Mouse (Mus musculus) kidney, postnatal 36 days (tissue): ENCODE results near the gene Filip1l.
"Not testable (repeated sequence)": the region's sequence is repeated elsewhere in the genome, so short reads cannot be mapped to it uniquely, and the experiment has no call there.

ENCODE experiments used
- DNase-seq, 2 experiments: peaks; one replicate each; pipeline ENCODE4 v3.0.0; 2021 to 2022; ENCODE audit warnings: mixed read lengths in 2 of 2

Filip1l gene

DNA sequence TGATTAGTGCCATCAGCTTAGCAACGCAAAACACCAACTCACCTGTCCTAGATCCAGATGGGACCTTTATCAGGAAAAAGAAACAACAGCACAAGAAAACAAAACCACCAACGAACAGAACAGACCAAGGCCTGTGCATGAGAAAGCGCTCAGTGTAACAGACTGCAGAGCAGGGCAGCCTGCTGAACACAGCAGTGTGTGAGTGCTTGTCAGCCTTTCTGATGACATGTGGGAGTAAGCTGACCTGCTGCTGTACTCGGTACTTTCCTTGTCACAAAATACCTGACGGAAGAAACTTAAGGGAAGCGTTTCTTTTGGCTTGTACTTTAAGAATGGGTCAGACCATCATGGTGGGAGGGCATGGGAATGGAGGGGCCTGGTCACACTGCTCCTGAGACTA is 3.6 kb downstream of the Filip1l start:
- no peak for DNase-seq

DNA sequence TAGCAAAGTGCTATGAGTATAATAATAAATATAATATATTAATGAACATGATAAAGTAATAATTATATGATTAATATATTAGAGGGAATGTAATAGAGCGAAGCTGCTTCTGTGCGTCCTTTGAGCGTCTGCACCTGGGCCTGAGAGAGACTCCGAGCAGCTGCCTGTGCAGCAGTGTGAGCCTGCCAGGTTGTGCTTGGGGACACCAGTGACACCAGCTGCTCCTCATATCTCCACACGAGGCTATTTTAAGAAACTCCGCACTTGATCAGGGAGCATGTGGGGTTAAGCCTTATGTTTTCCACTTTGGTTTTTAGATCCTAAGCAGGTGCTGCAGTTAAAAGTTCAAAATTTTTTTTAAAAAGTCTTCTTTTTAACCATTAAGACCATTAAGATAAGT is 4.1 kb downstream of the Filip1l start:
- DNase-seq: no peak

- no peak for DNase-seq
Measured at GRCm38 (mm10) chr16:57359251-57359650, 6.4 kb downstream of the Filip1l start.

GRCm38 (mm10) chr16:57360785-57361184 is 7.9 kb downstream of the Filip1l start:
- DNase-seq: no peak

- DNase-seq: peak; percentile 54 to 64
Measured at GRCm38 (mm10) chr16:57362679-57363401, 9.9 kb downstream of the Filip1l start.

GRCm38 (mm10) chr16:57364498-57364897 is 11.6 kb downstream of the Filip1l start:
- DNase-seq: no peak

GRCm38 (mm10) chr16:57366141-57366540 is 13.2 kb downstream of the Filip1l start:
- DNase-seq: no peak

- DNase-seq: no peak
Measured at GRCm38 (mm10) chr16:57366941-57367694, 14.2 kb downstream of the Filip1l start.

DNA sequence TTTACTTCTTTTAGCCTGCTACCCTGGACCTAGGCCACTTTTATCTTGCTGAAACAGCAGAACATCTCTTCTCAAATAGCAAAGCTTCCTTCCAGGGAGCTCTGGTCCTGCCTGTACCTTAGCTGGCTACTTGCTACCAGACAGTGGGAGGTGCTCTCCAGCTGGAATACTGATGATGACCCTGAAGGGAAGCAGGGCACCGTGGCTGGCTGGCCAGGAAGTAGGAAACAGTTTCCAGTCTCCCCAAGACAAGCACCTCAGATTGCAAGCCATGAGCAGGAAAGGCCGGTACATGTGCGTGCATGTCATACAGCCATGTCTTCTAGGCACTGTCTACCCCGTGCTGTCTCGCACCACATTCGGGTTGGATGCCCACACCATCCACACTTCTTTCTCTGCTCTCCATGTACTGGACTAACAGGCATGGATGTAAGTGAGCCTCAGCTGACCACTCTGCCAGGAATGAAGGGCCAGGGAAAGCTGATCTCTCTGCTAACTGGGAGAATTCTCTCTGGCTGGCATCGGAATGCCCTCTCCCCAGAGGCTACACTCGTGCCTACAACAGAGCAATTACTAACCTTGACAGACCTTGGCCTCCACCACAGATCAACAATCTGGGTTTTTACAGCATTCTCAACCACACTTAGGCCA is 17.1 kb downstream of the Filip1l start:
- peak; percentile 50 to 51 for DNase-seq

DNA sequence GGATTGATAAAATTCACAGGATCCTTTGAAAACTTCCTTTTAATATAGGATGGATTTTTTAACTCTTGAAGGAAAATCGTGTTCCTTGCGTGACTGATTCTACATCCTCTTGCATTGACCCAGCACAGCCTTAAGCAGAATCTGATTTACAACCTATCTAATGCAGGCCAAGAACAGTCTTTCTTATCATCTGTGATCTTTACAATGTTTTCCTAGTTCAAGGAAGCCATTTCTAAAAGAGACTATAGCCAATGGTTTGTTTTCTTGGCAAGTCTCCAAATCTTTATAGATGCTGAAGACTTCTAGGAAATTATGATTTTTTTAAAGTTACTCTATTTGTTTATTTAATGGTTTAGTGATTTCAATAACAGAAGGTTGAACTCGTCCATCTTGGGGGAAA is 19.3 kb downstream of the Filip1l start:
- no peak for DNase-seq

- DNase-seq: no peak
Measured at GRCm38 (mm10) chr16:57375248-57375837, 22.4 kb downstream of the Filip1l start.

GRCm38 (mm10) chr16:57378631-57379330 is 25.9 kb downstream of the Filip1l start:
- DNase-seq: no peak

GRCm38 (mm10) chr16:57383266-57383971 is 30.5 kb downstream of the Filip1l start:
- no peak for DNase-seq

- DNase-seq: no peak
Measured at GRCm38 (mm10) chr16:57384274-57384673, 31.4 kb downstream of the Filip1l start.

DNA sequence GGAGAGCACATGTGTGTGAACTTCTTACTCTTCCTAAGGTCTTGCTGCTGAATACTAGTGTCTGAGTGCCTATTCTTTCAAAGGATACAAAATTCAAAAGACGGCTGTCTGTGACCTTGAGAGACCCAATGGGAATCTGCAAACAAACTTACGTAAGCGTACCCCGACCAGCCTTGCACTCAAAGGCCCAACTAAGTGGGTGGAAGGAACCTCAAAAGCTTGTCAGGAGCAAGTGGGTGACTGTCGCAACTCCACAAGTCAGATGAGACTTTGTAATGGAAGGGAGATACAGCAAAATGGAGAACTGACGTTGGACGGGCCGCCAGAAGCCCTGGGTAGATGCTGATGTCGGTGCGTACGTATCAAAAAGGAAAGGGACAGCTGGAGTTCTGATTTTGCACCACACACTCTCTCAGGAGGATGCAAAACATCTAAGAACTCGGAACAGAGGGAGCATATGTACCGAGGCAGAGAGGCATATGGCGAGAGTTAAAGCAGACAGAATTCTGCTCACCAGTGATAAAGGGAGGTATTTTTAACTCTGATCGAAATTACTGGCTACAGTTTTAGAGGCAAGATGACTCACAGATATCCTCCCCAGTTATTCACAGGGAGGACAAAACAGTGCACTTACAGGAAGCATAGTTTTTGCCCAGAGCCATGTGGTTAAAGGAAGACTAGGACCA is 36.8 kb downstream of the Filip1l start:
- no peak for DNase-seq

DNA sequence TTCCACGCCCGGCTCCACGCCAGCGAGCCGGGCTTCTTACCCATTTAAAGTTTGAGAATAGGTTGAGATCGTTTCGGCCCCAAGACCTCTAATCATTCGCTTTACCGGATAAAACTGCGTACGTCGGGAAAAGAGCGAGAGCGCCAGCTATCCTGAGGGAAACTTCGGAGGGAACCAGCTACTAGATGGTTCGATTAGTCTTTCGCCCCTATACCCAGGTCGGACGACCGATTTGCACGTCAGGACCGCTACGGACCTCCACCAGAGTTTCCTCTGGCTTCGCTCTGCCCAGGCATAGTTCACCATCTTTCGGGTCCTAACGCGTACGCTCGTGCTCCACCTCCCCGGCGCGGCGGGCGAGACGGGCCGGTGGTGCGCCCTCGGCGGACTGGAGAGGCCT is 38.3 kb downstream of the Filip1l start:
- not testable (repeated sequence) for DNase-seq

- no peak for DNase-seq
Measured at GRCm38 (mm10) chr16:57392461-57392860, 39.6 kb downstream of the Filip1l start.

DNA sequence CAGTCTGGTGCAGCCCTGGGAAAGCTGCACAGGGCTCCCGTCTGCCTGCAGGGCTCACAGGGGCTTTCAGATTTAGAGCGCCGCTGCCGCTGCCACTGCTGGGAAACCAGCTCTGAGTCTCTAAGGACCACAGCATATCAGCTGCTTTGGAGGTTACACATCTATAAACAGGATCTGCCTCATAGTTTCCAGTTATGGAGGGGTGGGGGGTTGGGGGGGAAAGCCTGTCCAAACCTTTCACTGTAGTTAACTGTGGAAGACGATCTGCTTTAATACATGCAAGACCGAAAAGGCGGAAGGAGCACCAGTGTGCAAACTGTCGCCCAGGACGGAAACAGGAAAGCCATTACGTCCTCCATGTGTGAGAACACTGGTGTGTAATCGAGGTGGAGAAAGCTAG is 40.3 kb downstream of the Filip1l start:
- peak; percentile 44 to 52 for DNase-seq

DNA sequence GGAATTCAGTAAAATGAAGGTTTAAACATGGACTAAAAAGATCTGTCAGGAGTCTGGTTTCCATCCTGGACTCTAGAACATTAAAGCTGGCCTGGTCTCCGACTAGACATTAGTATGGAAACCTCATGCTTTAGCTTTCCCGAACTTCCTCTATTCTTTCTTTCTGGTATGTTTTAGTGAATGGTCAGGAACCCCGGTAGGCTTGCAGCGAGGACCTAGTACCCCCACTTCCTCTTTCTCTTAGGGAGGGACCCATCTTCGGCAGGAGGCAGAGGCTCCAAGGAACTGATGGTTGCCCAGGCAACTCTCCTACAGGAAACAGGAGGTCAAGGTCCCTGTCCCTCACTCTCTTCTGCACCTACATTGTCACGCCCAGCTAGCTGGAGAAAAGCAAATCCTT is 43.4 kb downstream of the Filip1l start:
- peak in 1 of 2 experiments; percentile 8 for DNase-seq

DNA sequence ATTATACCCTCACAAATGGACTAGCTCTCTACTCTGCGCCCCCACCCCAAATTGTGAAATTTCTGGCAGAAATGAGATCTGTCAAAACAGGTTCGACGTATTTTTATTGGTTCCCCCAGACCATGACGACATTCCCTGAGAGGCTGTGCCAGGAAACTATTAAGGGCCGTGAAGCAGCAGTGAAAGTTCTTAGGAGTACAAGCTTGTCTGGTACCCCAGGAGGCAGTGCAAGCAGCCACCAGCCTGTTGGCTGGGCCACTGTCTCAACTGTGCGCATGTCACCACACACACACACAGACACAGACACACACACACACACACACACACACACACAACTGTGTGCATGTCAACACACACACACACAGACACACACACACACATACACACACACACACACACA is 45.0 kb downstream of the Filip1l start:
- DNase-seq: peak in 1 of 2 experiments; percentile 6
